Mouse (Mus musculus): ENCODE measurements around the gene Fndc10. TPM values are rescaled to one million over a fixed set of nuclear protein-coding genes. Genes with fewer than 3 reads are reported as not detected.
"Not testable (repeated sequence)": the region's sequence is repeated elsewhere in the genome, so short reads cannot be mapped to it uniquely, and the experiment has no call there.

Fndc10 gene
- polyA plus RNA-seq, 1 experiment from 2014 or later = 6.3 TPM

DNA sequence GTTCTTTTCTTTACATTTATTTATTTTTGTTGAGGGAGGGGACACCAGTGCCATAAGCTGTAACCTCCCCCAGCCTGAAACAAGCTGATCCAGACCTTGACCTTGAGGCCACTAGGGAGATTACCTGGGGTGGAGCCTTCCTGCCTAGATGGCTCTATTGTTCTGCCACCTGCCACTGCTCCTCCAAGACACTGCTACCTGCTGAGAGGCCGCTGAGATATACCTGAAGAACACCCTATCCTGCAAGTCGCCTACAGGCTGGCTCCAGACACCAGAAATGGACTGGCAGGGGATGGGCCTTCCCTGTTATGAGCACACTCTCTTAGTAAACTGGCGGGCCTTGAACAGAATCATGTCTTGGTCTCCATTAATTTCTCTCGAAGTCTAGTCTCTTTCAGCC is 23.9 kb upstream of the Fndc10 start:
- not testable (repeated sequence) for H3K4me1 ChIP-seq (ENCODE audit: control insufficient read depth, insufficient read depth, low read length); H3K9ac ChIP-seq (replicated peaks; ENCODE audit: low read length); DNase-seq; H3K9me3 ChIP-seq (ENCODE audit: control insufficient read depth, low read length); ATAC-seq (ENCODE audit: low FRiP score, low TSS enrichment); H3K27me3 ChIP-seq (ENCODE audit: control insufficient read depth, insufficient read depth, low read length); H3K27ac ChIP-seq (replicated peaks; ENCODE audit: low read depth, low read length); H3K36me3 ChIP-seq (ENCODE audit: control insufficient read depth, insufficient read depth, low read length); H3K4me2 ChIP-seq (ENCODE audit: low read length)
- H3K4me3 ChIP-seq (replicated peaks; ENCODE audit: low read depth, low read length) = 0 out of 2 replicates have a peak overlapping the region, but pooled peaks have one; percentile 80
- WGBS = 60% methylated on average over 4 of the region's 4 CpGs

- Histone ChIP-seq H3K27ac (replicated peaks; ENCODE audit: low read depth, low read length) (no peak overlapping the region), H3K4me1 (ENCODE audit: control insufficient read depth, insufficient read depth, low read length) (peaks cover 7% of the 10 kb centered on the region; the same call in 1 of the 2 replicates), H3K36me3 (ENCODE audit: control insufficient read depth, insufficient read depth, low read length) (no peaks in the 10 kb centered on the region), H3K9me3 (ENCODE audit: control insufficient read depth, low read length) (no peaks in the 10 kb centered on the region), H3K4me3 (replicated peaks; ENCODE audit: low read depth, low read length) (no peak overlapping the region), H3K4me2 (ENCODE audit: low read length) (no peak overlapping the region), H3K9ac (replicated peaks; ENCODE audit: low read length) (no peak overlapping the region), H3K27me3 (ENCODE audit: control insufficient read depth, insufficient read depth, low read length) (no peaks in the 10 kb centered on the region)
- DNase-seq (no peak), ATAC-seq (ENCODE audit: low FRiP score, low TSS enrichment) (no peak)
- WGBS = 69% methylated on average over 2 of the region's 2 CpGs
Observed at GRCm38 (mm10) chr4:155672082-155672481, 22.1 kb upstream of the Fndc10 start.

DNA sequence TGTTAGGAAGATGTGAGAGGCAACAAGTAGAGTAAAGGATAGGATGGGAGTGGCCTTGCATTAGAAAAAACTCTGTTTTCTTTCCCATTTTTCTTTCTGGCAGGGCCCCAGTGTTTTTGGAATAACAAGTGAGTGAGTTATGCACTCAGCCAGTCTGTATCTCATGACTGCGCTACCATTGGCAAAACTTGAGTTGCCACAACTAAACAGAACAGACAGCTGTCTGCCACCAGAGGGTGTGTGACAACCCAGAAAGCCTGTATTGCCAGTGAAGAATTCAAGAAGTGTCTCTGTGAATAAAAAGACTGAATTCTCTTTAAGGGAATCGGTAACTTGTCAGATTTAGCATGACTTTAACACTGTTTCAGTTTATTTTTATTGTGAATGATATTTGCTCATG is 18.2 kb upstream of the Fndc10 start:
- WGBS = 87% methylated on average over 2 of the region's 2 CpGs
- no peaks in the 10 kb centered on the region for H3K4me1 ChIP-seq (ENCODE audit: control insufficient read depth, insufficient read depth, low read length)
- no peak overlapping the region for H3K9ac ChIP-seq (replicated peaks; ENCODE audit: low read length)
- H3K36me3 ChIP-seq (ENCODE audit: control insufficient read depth, insufficient read depth, low read length) = no peaks in the 10 kb centered on the region
- no peak overlapping the region for H3K27ac ChIP-seq (replicated peaks; ENCODE audit: low read depth, low read length)
- H3K27me3 ChIP-seq (ENCODE audit: control insufficient read depth, insufficient read depth, low read length) = no peaks in the 10 kb centered on the region
- no peak overlapping the region for H3K4me2 ChIP-seq (ENCODE audit: low read length)
- no peak overlapping the region for H3K4me3 ChIP-seq (replicated peaks; ENCODE audit: low read depth, low read length)
- ATAC-seq (ENCODE audit: low FRiP score, low TSS enrichment) (no peak), DNase-seq (peak; percentile 23)
- H3K9me3 ChIP-seq (ENCODE audit: control insufficient read depth, low read length) = no peaks in the 10 kb centered on the region

DNA sequence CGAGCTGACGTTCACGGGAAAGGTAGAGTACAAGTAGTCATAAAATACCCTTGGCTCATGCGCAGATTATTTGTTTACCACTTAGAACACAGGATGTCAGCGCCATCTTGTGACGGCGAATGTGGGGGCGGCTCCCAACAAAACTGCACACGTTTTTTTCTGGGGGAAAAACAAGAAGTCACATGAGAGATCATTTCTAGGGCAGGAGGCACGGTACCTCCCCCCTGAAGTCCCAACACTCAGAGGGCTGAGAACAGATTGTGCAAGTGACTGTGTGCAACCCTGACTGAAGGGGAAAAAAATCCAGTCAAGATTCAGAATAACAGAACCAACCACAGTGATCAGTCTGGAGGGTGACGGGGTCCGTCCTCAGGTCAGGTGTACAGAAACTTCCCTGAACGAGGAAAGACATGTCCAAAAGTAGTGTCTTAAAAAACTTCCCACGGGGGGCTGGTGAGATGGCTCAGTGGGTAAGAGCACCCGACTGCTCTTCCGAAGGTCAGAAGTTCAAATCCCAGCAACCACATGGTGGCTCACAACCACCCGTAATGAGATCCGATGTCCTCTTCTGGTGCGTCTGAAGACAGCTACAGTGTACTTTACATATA is 10.4 kb upstream of the Fndc10 start:
- 92% methylated on average over 15 of the region's 19 CpGs for WGBS
- H3K36me3 ChIP-seq (ENCODE audit: control insufficient read depth, insufficient read depth, low read length); H3K27me3 ChIP-seq (ENCODE audit: control insufficient read depth, insufficient read depth, low read length); H3K9me3 ChIP-seq (ENCODE audit: control insufficient read depth, low read length); DNase-seq; H3K27ac ChIP-seq (replicated peaks; ENCODE audit: low read depth, low read length); H3K4me1 ChIP-seq (ENCODE audit: control insufficient read depth, insufficient read depth, low read length); ATAC-seq (ENCODE audit: low FRiP score, low TSS enrichment); H3K4me2 ChIP-seq (ENCODE audit: low read length); H3K4me3 ChIP-seq (replicated peaks; ENCODE audit: low read depth, low read length); H3K9ac ChIP-seq (replicated peaks; ENCODE audit: low read length): not testable (repeated sequence)

GRCm38 (mm10) chr4:155687764-155688163 is 6.4 kb upstream of the Fndc10 start:
- not testable (repeated sequence) for DNase-seq; H3K27ac ChIP-seq (replicated peaks; ENCODE audit: low read depth, low read length); H3K9ac ChIP-seq (replicated peaks; ENCODE audit: low read length); H3K4me2 ChIP-seq (ENCODE audit: low read length); H3K4me3 ChIP-seq (replicated peaks; ENCODE audit: low read depth, low read length); ATAC-seq (ENCODE audit: low FRiP score, low TSS enrichment); H3K4me1 ChIP-seq (ENCODE audit: control insufficient read depth, insufficient read depth, low read length); H3K36me3 ChIP-seq (ENCODE audit: control insufficient read depth, insufficient read depth, low read length); H3K9me3 ChIP-seq (ENCODE audit: control insufficient read depth, low read length); H3K27me3 ChIP-seq (ENCODE audit: control insufficient read depth, insufficient read depth, low read length)
- 96% methylated on average over 4 of the region's 4 CpGs for WGBS

- no peaks in the 10 kb centered on the region for H3K9me3 ChIP-seq (ENCODE audit: control insufficient read depth, low read length)
- H3K9ac ChIP-seq (replicated peaks; ENCODE audit: low read length) = no peak overlapping the region
- no peak overlapping the region for H3K4me2 ChIP-seq (ENCODE audit: low read length)
- H3K36me3 ChIP-seq (ENCODE audit: control insufficient read depth, insufficient read depth, low read length) = no peaks in the 10 kb centered on the region
- DNase-seq (no peak), ATAC-seq (ENCODE audit: low FRiP score, low TSS enrichment) (no peak)
- H3K27ac ChIP-seq (replicated peaks; ENCODE audit: low read depth, low read length) = no peak overlapping the region
- peaks cover 7% of the 10 kb centered on the region for H3K27me3 ChIP-seq (ENCODE audit: control insufficient read depth, insufficient read depth, low read length)
- 85% methylated on average over 12 of the region's 12 CpGs for WGBS
- H3K4me1 ChIP-seq (ENCODE audit: control insufficient read depth, insufficient read depth, low read length) = peaks cover 7% of the 10 kb centered on the region
- no peak overlapping the region for H3K4me3 ChIP-seq (replicated peaks; ENCODE audit: low read depth, low read length)
Observed at GRCm38 (mm10) chr4:155690571-155691375, 3.4 kb upstream of the Fndc10 start.

- H3K27me3 ChIP-seq (ENCODE audit: control insufficient read depth, insufficient read depth, low read length) = peaks cover 10% of the 10 kb centered on the region
- no peaks in the 10 kb centered on the region for H3K36me3 ChIP-seq (ENCODE audit: control insufficient read depth, insufficient read depth, low read length)
- H3K27ac ChIP-seq (replicated peaks; ENCODE audit: low read depth, low read length) = no peak overlapping the region
- 97% methylated on average over 3 of the region's 3 CpGs for WGBS
- H3K4me3 ChIP-seq (replicated peaks; ENCODE audit: low read depth, low read length) = no peak overlapping the region
- no peak for ATAC-seq (ENCODE audit: low FRiP score, low TSS enrichment)
- DNase-seq = no peak
- no peak overlapping the region for H3K9ac ChIP-seq (replicated peaks; ENCODE audit: low read length)
- H3K4me1 ChIP-seq (ENCODE audit: control insufficient read depth, insufficient read depth, low read length) = peaks cover 15% of the 10 kb centered on the region
- H3K4me2 ChIP-seq (ENCODE audit: low read length) = no peak overlapping the region
- H3K9me3 ChIP-seq (ENCODE audit: control insufficient read depth, low read length) = no peaks in the 10 kb centered on the region
Observed at GRCm38 (mm10) chr4:155692421-155692820, 1.7 kb upstream of the Fndc10 start.

- ATAC-seq (ENCODE audit: low FRiP score, low TSS enrichment) (peak; percentile 80), DNase-seq (peak; percentile 90)
- H3K27ac ChIP-seq (replicated peaks; ENCODE audit: low read depth, low read length) = peak overlapping the region; percentile 94
- under 1% methylated on average over 92 of the region's 92 CpGs for WGBS
- H3K4me2 ChIP-seq (ENCODE audit: low read length) = peak overlapping the region; percentile 82
- H3K4me3 ChIP-seq (replicated peaks; ENCODE audit: low read depth, low read length) = peak overlapping the region; percentile 64
- peaks cover 15% of the 10 kb centered on the region for H3K4me1 ChIP-seq (ENCODE audit: control insufficient read depth, insufficient read depth, low read length)
- peak overlapping the region; percentile 79 for H3K9ac ChIP-seq (replicated peaks; ENCODE audit: low read length)
- H3K36me3 ChIP-seq (ENCODE audit: control insufficient read depth, insufficient read depth, low read length) = no peaks in the 10 kb centered on the region
- H3K27me3 ChIP-seq (ENCODE audit: control insufficient read depth, insufficient read depth, low read length) = peaks cover 10% of the 10 kb centered on the region
- H3K9me3 ChIP-seq (ENCODE audit: control insufficient read depth, low read length) = no peaks in the 10 kb centered on the region
Observed at GRCm38 (mm10) chr4:155694482-155695401, 600 bp downstream of the Fndc10 start.

Measured in midbrain, embryonic 14.5 days (tissue).